Mouse (Mus musculus): ENCODE measurements around the gene Fbxo11. TPM values are rescaled to one million over a fixed set of nuclear protein-coding genes. Genes with fewer than 3 reads are reported as not detected.
A peak's percentile ranks its signal among the peaks of the same experiment; 100 is the strongest.

Fbxo11 gene
- polyA plus RNA-seq, 1 experiment from 2014 or later: 4.1 TPM

DNA sequence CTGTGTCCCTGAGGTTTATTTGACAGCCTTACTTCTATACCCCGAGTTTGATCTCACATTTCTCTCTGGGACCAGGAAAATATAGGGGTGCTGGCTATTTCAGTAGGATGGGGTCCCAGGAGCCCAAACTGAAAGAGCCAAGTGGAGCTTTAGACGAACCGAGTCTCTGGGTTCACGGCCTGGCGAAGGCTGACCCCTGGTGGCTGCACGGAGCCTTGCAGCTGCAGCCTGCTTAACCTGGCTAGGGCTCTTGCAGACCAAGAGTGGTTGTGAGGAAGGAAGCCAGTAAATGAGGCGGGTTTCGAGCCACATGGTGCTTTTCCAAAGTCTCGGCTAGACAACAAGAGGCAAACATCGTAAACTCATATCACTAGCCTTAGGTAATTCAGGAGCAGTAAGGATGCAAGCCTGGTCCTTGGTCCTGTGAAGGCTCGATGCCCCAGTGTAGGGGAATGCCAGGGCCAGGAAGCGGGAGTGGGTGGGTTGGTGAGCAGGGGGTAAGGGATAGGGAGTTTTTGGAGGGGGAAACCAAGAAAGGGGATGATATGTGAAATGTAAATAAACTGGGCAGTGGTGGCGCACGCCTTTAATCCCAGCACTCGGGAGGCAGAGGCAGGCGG lies 116.0 kb downstream of the Fbxo11 start:
- ATAC-seq: 0 out of 2 replicates have a peak, but pooled peaks have one; percentile 45
- TF ChIP-seq EP300 (IDR thresholded peaks at IDR 0.05; ENCODE audit: low read depth) (no peak), CTCF (IDR thresholded peaks at IDR 0.05; ENCODE audit: low read depth) (peak; percentile 97)
- H3K4me1 ChIP-seq (ENCODE audit: insufficient read depth): no peaks in the 10 kb centered on the region
- H3K9ac ChIP-seq (replicated peaks): no peak overlapping the region
- H3K27me3 ChIP-seq (ENCODE audit: insufficient read depth, low read length): no peaks in the 10 kb centered on the region
- H3K36me3 ChIP-seq (replicated peaks; ENCODE audit: insufficient read depth, low read length): no peaks in the 10 kb centered on the region
- peak; percentile 82 for DNase-seq
- H3K4me2 ChIP-seq (ENCODE audit: low read depth, low read length): no peak overlapping the region
- H3K27ac ChIP-seq (ENCODE audit: low read depth): no peak overlapping the region
- H3K9me3 ChIP-seq (ENCODE audit: low read length): no peaks in the 10 kb centered on the region
- 37% methylated on average over 16 of the region's 16 CpGs for WGBS (ENCODE audit: insufficient replicate concordance)
- no peak overlapping the region for H3K4me3 ChIP-seq (ENCODE audit: low read depth, low read length)

Other genes with a start within 250 kb of the Fbxo11 start
- gene Rpl36-ps4, start 144.3 kb downstream of the Fbxo11 start, polyA plus RNA-seq (2015; fragmentation: Nextera tagmentation; extraction: Ambion mirVana): not detected in 2 replicates
- gene Msh6, start 90.2 kb downstream of the Fbxo11 start, polyA plus RNA-seq (2015; fragmentation: Nextera tagmentation; extraction: Ambion mirVana): 8.9 and 11.7 TPM in 2 replicates